Mouse (Mus musculus) midbrain, postnatal 0 days (tissue): ENCODE results near the gene Adam15. TPM values are rescaled to one million over a fixed set of nuclear protein-coding genes. Genes with fewer than 3 reads are reported as not detected.
A peak's percentile ranks its signal among the peaks of the same experiment; 100 is the strongest.

Experiments used
- ATAC-seq: fragments of 200-750 bp; cut with Nextera tagmentation; 2 replicates; pipeline ENCODE4 v1.8.0; 2017; ENCODE audit warnings: moderate number of reproducible peaks, mild to moderate bottlenecking, moderate TSS enrichment, moderate library complexity; ENCODE audit not compliant: low FRiP score
- DNase-seq: peaks from one replicate; pipeline ENCODE4 v3.0.0-alpha.2; 2015; ENCODE audit warnings: low spot score
- H3K27ac ChIP-seq: fragments of 300-500 bp; sonication (generic); 2 replicates; pipeline ENCODE4 v1.5.1; 2014; ENCODE audit warnings: low read depth, mild to moderate bottlenecking, low read length, mixed read lengths
- H3K27me3 ChIP-seq: fragments of 300-500 bp; sonication (generic); 2 replicates; pipeline ENCODE4 v1.6.1; 2014; ENCODE audit warnings: low read length, control low read depth, mixed read lengths; ENCODE audit not compliant: insufficient read depth
- H3K36me3 ChIP-seq: fragments of 300-500 bp; sonication (generic); 2 replicates; pipeline ENCODE4 v1.6.1; 2014; ENCODE audit warnings: low read length, control low read depth, mixed read lengths; ENCODE audit not compliant: insufficient read depth
- H3K4me1 ChIP-seq: fragments of 300-500 bp; sonication (generic); 2 replicates; pipeline ENCODE4 v1.6.1; 2014; ENCODE audit warnings: mild to moderate bottlenecking, control low read depth, antibody characterized with exemption, low read length, mixed read lengths; ENCODE audit not compliant: insufficient read depth
- H3K4me2 ChIP-seq: fragments of 300-500 bp; sonication (generic); 2 replicates; pipeline ENCODE4 v1.6.1; 2014; ENCODE audit warnings: low read depth, mild to moderate bottlenecking, low read length, mixed read lengths; ENCODE audit not compliant: poor library complexity, severe bottlenecking
- H3K4me3 ChIP-seq: fragments of 300-500 bp; sonication (generic); 2 replicates; pipeline ENCODE4 v1.5.1; 2014; ENCODE audit warnings: low read depth, mild to moderate bottlenecking, low read length, moderate library complexity
- H3K9ac ChIP-seq: fragments of 300-500 bp; sonication (generic); replicated peaks from 2 replicates; pipeline ENCODE4 v1.6.1; 2014; ENCODE audit warnings: mild to moderate bottlenecking, low read length, moderate library complexity, mixed read lengths; ENCODE audit not compliant: poor library complexity, severe bottlenecking
- H3K9me3 ChIP-seq: fragments of 300-500 bp; sonication (generic); 2 replicates; pipeline ENCODE4 v1.6.1; 2016; ENCODE audit warnings: low read length, control low read depth
- CTCF ChIP-seq: IDR thresholded peaks from 2 replicates; pipeline ENCODE4 v1.5.1; 2016; ENCODE audit warnings: antibody characterized with exemption, mild to moderate bottlenecking
- WGBS: fragments of 180-500 bp; shearing (Covaris S2); extraction: QIAGEN DNeasy Blood & Tissue Kit; methylation state at CpG from one replicate; pipeline ENCODE4 v1.1.7; 2014; 5-methylcytosine and 5-hydroxymethylcytosine counted together
- polyA plus RNA-seq: library from polyadenylated mRNA; unstranded; fragments of >200 nt; fragmentation: Nextera tagmentation; extraction: Ambion mirVana; gene quantifications from 2 replicates; pipeline ENCODE4 v1.2.1, GENCODE M21; 2015
- total RNA-seq: library from RNA; depleted of rRNA; stranded (reverse); fragments of >200 nt; gene quantifications from 2 replicates; pipeline ENCODE4 v1.2.3, GENCODE M21; 2014

The Adam15 gene
- total and polyA plus RNA-seq, 2 experiments from 2014 or later = 73.6 to 88.8 TPM

GRCm38 (mm10) chr3:89333053-89333452 is 16.7 kb downstream of the Adam15 start:
- Histone ChIP-seq H3K9me3 (no peaks in the 10 kb centered on the region), H3K4me2 (no peak overlapping the region; the same call in 1 of the 2 replicates), H3K36me3 (no peaks in the 10 kb centered on the region), H3K27me3 (no peaks in the 10 kb centered on the region), H3K4me1 (peaks cover 7% of the 10 kb centered on the region; the same call in 1 of the 2 replicates), H3K27ac (no peak overlapping the region), H3K9ac (no peak overlapping the region), H3K4me3 (no peak overlapping the region)
- TF ChIP-seq CTCF = no peak
- WGBS = 48% methylated on average over 11 of the region's 11 CpGs
- ATAC-seq (no peak), DNase-seq (peak; percentile 34)

DNA sequence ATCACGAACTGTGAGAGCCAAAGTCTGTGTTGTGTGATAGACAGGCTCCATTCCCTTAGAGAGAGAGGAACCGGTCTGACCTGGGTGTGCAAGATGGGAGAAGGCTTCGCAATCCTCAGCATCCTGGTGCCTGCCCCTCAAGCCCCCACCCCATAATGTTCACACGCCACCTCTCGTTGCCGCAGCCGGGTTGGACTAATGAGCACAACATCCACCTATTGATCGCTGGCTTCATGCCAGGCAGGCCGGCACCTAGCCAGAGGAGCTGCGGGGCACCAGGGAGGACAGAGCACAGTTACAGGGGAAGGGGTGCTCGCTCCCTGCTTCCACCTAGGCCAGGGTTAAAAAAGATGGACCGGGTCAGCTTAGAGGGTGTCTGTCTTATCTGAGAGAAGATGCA is 17.3 kb downstream of the Adam15 start:
- no peak for TF ChIP-seq CTCF
- Histone ChIP-seq H3K4me3 (no peak overlapping the region), H3K4me2 (0 out of 2 replicates have a peak overlapping the region, but pooled peaks have one; percentile 4), H3K4me1 (peaks cover 7% of the 10 kb centered on the region; the same call in 1 of the 2 replicates), H3K27me3 (no peaks in the 10 kb centered on the region), H3K9me3 (no peaks in the 10 kb centered on the region), H3K27ac (no peak overlapping the region), H3K9ac (no peak overlapping the region), H3K36me3 (no peaks in the 10 kb centered on the region)
- WGBS = 19% methylated on average over 12 of the region's 12 CpGs
- no peak for DNase-seq
- ATAC-seq = peak; percentile 35; the same call in 1 of the 2 replicates

- 0 out of 2 replicates have a peak overlapping the region, but pooled peaks have one; percentile 4 for H3K4me2 ChIP-seq
- 18% methylated on average over 10 of the region's 10 CpGs for WGBS
Observed at GRCm38 (mm10) chr3:89332013-89332412, 17.8 kb downstream of the Adam15 start.

GRCm38 (mm10) chr3:89331561-89331960 is 18.2 kb downstream of the Adam15 start:
- no peak for TF ChIP-seq CTCF
- WGBS = 73% methylated on average over 13 of the region's 13 CpGs
- no peak for DNase-seq

More at GRCm38 (mm10) chr3:89332013-89332412, 17.8 kb downstream of the Adam15 start:
- no peak overlapping the region for H3K4me3 ChIP-seq
- H3K36me3 ChIP-seq = no peaks in the 10 kb centered on the region
- no peak for TF ChIP-seq CTCF
- no peak overlapping the region for H3K9ac ChIP-seq
- no peaks in the 10 kb centered on the region for H3K27me3 ChIP-seq
- H3K4me1 ChIP-seq = peaks cover 5% of the 10 kb centered on the region; the same call in 1 of the 2 replicates
- DNase-seq (peak; percentile 35), ATAC-seq (no peak)
- H3K9me3 ChIP-seq = no peaks in the 10 kb centered on the region
- no peak overlapping the region for H3K27ac ChIP-seq

DNA sequence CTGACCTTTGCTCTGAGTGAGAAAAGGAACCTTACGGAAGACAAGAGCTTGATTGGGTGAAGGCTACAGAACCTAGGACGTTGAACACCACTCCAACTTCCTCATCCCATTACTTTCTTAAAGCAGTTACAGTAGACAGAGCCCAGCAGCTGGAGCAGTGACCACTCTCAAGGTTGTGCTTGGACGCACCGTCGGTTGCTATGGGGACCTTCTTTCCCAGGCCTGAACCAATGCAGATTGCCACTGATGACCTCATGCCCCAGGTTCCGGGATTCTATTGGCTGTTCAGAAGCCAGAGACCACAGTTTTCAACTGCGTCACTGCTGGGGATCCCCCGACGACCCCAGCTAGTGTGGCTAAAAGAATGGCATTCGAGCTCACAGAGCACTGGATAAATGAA is 18.8 kb downstream of the Adam15 start:
- Histone ChIP-seq H3K36me3 (no peaks in the 10 kb centered on the region), H3K27me3 (no peaks in the 10 kb centered on the region), H3K9me3 (no peaks in the 10 kb centered on the region), H3K4me2 (no peak overlapping the region), H3K4me1 (peaks cover 5% of the 10 kb centered on the region; the same call in 1 of the 2 replicates), H3K4me3 (no peak overlapping the region), H3K9ac (no peak overlapping the region), H3K27ac (no peak overlapping the region)
- WGBS = 26% methylated on average over 10 of the region's 10 CpGs
- TF ChIP-seq CTCF = no peak
- ATAC-seq (peak; percentile 27; the same call in 1 of the 2 replicates), DNase-seq (peak; percentile 59)

More at GRCm38 (mm10) chr3:89331561-89331960, 18.2 kb downstream of the Adam15 start:
- Histone ChIP-seq H3K36me3 (no peaks in the 10 kb centered on the region), H3K27ac (no peak overlapping the region), H3K9ac (no peak overlapping the region), H3K4me2 (no peak overlapping the region), H3K4me1 (peaks cover 5% of the 10 kb centered on the region; the same call in 1 of the 2 replicates), H3K27me3 (no peaks in the 10 kb centered on the region), H3K9me3 (no peaks in the 10 kb centered on the region), H3K4me3 (no peak overlapping the region)
- no peak for ATAC-seq

GRCm38 (mm10) chr3:89330346-89330745 is 19.4 kb downstream of the Adam15 start:
- Histone ChIP-seq H3K4me1 (peaks cover 5% of the 10 kb centered on the region; the same call in 1 of the 2 replicates), H3K4me2 (no peak overlapping the region), H3K27me3 (no peaks in the 10 kb centered on the region), H3K36me3 (no peaks in the 10 kb centered on the region), H3K4me3 (no peak overlapping the region), H3K9ac (no peak overlapping the region), H3K27ac (no peak overlapping the region), H3K9me3 (no peaks in the 10 kb centered on the region)
- 45% methylated on average over 3 of the region's 3 CpGs for WGBS
- ATAC-seq (no peak), DNase-seq (peak; percentile 18)
- no peak for TF ChIP-seq CTCF
